Mouse (Mus musculus): ENCODE results near the gene Ptf1a. TPM values are rescaled to one million over a fixed set of nuclear protein-coding genes. Genes with fewer than 3 reads are reported as not detected.

Gene Ptf1a
- polyA plus RNA-seq, 1 experiment from 2014 or later = not detected

DNA sequence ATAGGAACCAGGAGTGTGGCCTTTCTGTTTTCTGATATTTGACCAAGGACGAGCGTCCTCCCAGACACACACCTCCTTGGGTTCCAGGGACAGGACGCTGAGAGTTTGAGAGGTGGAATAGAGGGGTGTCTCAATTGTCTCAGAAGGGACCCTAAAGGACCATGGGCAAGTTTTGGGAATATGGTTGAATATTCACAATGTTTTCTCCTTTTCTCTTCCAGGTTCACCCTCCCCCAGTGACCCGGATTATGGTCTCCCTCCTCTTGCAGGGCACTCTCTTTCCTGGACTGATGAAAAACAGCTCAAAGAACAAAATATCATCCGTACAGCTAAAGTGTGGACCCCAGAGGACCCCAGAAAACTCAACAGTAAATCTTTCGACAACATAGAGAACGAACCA is 1.3 kb downstream of the Ptf1a start:
- WGBS = 4% methylated on average over 7 of the region's 7 CpGs
- Histone ChIP-seq H3K9me3 (ENCODE audit: control insufficient read depth, low read depth, low read length) (no peaks in the 10 kb centered on the region), H3K27me3 (ENCODE audit: control insufficient read depth, insufficient read depth, low read length) (peaks cover 89% of the 10 kb centered on the region), H3K4me2 (replicated peaks; ENCODE audit: low read depth, low read length) (no peak overlapping the region), H3K4me1 (ENCODE audit: control insufficient read depth, insufficient read depth, low read length) (0 out of 2 replicates have a peak, but pooled peaks cover 10% of the 10 kb centered on the region), H3K27ac (ENCODE audit: low read length) (no peak overlapping the region), H3K36me3 (ENCODE audit: control insufficient read depth, insufficient read depth, low read length) (no peaks in the 10 kb centered on the region), H3K4me3 (ENCODE audit: low read depth, low read length) (peak overlapping the region; percentile 23; the same call in 1 of the 2 replicates), H3K9ac (replicated peaks; ENCODE audit: low read depth, low read length) (no peak overlapping the region)
- ATAC-seq (ENCODE audit: insufficient number of reproducible peaks, insufficient read depth, low FRiP score, low read depth) = no peak

- Histone ChIP-seq H3K36me3 (ENCODE audit: control insufficient read depth, insufficient read depth, low read length) (no peaks in the 10 kb centered on the region), H3K9ac (replicated peaks; ENCODE audit: low read depth, low read length) (no peak overlapping the region), H3K4me3 (ENCODE audit: low read depth, low read length) (no peak overlapping the region; the same call in 1 of the 2 replicates), H3K9me3 (ENCODE audit: control insufficient read depth, low read depth, low read length) (no peaks in the 10 kb centered on the region), H3K27ac (ENCODE audit: low read length) (no peak overlapping the region), H3K27me3 (ENCODE audit: control insufficient read depth, insufficient read depth, low read length) (peaks cover 94% of the 10 kb centered on the region), H3K4me2 (replicated peaks; ENCODE audit: low read depth, low read length) (peak overlapping the region; percentile 26; the same call in 1 of the 2 replicates), H3K4me1 (ENCODE audit: control insufficient read depth, insufficient read depth, low read length) (0 out of 2 replicates have a peak, but pooled peaks cover 10% of the 10 kb centered on the region)
- 0 out of 2 replicates have a peak, but pooled peaks have one; percentile 40 for ATAC-seq (ENCODE audit: insufficient number of reproducible peaks, insufficient read depth, low FRiP score, low read depth)
- WGBS = under 1% methylated on average over 31 of the region's 31 CpGs
Measured at GRCm38 (mm10) chr2:19448042-19448700, 2.7 kb downstream of the Ptf1a start.

GRCm38 (mm10) chr2:19449308-19449707 is 3.8 kb downstream of the Ptf1a start:
- Histone ChIP-seq H3K27ac (ENCODE audit: low read length) (no peak overlapping the region), H3K4me3 (ENCODE audit: low read depth, low read length) (no peak overlapping the region), H3K27me3 (ENCODE audit: control insufficient read depth, insufficient read depth, low read length) (peaks cover 97% of the 10 kb centered on the region), H3K9me3 (ENCODE audit: control insufficient read depth, low read depth, low read length) (no peaks in the 10 kb centered on the region), H3K4me1 (ENCODE audit: control insufficient read depth, insufficient read depth, low read length) (0 out of 2 replicates have a peak, but pooled peaks cover 10% of the 10 kb centered on the region), H3K9ac (replicated peaks; ENCODE audit: low read depth, low read length) (no peak overlapping the region), H3K36me3 (ENCODE audit: control insufficient read depth, insufficient read depth, low read length) (no peaks in the 10 kb centered on the region), H3K4me2 (replicated peaks; ENCODE audit: low read depth, low read length) (no peak overlapping the region)
- no peak for ATAC-seq (ENCODE audit: insufficient number of reproducible peaks, insufficient read depth, low FRiP score, low read depth)
- 23% methylated on average over 4 of the region's 4 CpGs for WGBS

DNA sequence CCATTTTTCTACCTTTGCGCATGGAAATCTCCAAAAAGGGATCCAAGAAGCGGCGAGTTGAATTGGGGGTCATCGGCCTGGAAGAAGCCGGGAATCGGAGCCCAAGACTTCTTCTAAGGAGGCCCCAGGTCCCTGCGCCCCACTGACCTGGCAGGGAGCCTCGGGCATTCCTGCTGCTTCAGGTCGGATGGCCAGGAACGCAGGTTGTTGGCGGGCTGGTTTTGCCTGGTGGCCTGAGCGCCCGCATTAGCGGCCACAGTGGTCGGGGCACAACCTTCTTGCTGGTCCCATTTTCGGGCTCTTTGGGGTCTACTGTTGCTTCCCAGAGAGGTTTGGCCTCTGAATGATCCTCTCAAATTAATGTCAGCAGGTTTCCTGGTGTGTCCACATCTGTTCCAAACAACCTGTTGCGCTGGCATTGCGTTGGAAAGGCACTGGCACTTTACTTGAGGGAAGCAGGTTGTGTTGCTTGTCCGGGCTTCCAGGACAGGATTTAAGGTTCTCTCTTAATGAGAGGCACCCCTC is 7.1 kb downstream of the Ptf1a start:
- H3K36me3 ChIP-seq (ENCODE audit: control insufficient read depth, insufficient read depth, low read length) = no peaks in the 10 kb centered on the region
- no peaks in the 10 kb centered on the region for H3K4me1 ChIP-seq (ENCODE audit: control insufficient read depth, insufficient read depth, low read length)
- no peaks in the 10 kb centered on the region for H3K9me3 ChIP-seq (ENCODE audit: control insufficient read depth, low read depth, low read length)
- H3K27ac ChIP-seq (ENCODE audit: low read length) = no peak overlapping the region
- H3K27me3 ChIP-seq (ENCODE audit: control insufficient read depth, insufficient read depth, low read length) = peaks cover 85% of the 10 kb centered on the region
- H3K4me3 ChIP-seq (ENCODE audit: low read depth, low read length) = no peak overlapping the region
- WGBS = under 1% methylated on average over 19 of the region's 19 CpGs
- ATAC-seq (ENCODE audit: insufficient number of reproducible peaks, insufficient read depth, low FRiP score, low read depth) = no peak
- H3K4me2 ChIP-seq (replicated peaks; ENCODE audit: low read depth, low read length) = no peak overlapping the region
- no peak overlapping the region for H3K9ac ChIP-seq (replicated peaks; ENCODE audit: low read depth, low read length)

- Histone ChIP-seq H3K27ac (ENCODE audit: low read length) (no peak overlapping the region), H3K9ac (replicated peaks; ENCODE audit: low read depth, low read length) (no peak overlapping the region), H3K9me3 (ENCODE audit: control insufficient read depth, low read depth, low read length) (no peaks in the 10 kb centered on the region), H3K4me1 (ENCODE audit: control insufficient read depth, insufficient read depth, low read length) (no peaks in the 10 kb centered on the region), H3K36me3 (ENCODE audit: control insufficient read depth, insufficient read depth, low read length) (no peaks in the 10 kb centered on the region), H3K27me3 (ENCODE audit: control insufficient read depth, insufficient read depth, low read length) (peaks cover 61% of the 10 kb centered on the region), H3K4me3 (ENCODE audit: low read depth, low read length) (no peak overlapping the region), H3K4me2 (replicated peaks; ENCODE audit: low read depth, low read length) (no peak overlapping the region)
- no peak for ATAC-seq (ENCODE audit: insufficient number of reproducible peaks, insufficient read depth, low FRiP score, low read depth)
- 7% methylated on average over 5 of the region's 5 CpGs for WGBS
Measured at GRCm38 (mm10) chr2:19455228-19455627, 9.8 kb downstream of the Ptf1a start.

GRCm38 (mm10) chr2:19455857-19456482 is 10.5 kb downstream of the Ptf1a start:
- Histone ChIP-seq H3K4me1 (ENCODE audit: control insufficient read depth, insufficient read depth, low read length) (no peaks in the 10 kb centered on the region), H3K36me3 (ENCODE audit: control insufficient read depth, insufficient read depth, low read length) (no peaks in the 10 kb centered on the region), H3K9me3 (ENCODE audit: control insufficient read depth, low read depth, low read length) (no peaks in the 10 kb centered on the region), H3K4me3 (ENCODE audit: low read depth, low read length) (no peak overlapping the region), H3K27ac (ENCODE audit: low read length) (no peak overlapping the region), H3K4me2 (replicated peaks; ENCODE audit: low read depth, low read length) (no peak overlapping the region), H3K27me3 (ENCODE audit: control insufficient read depth, insufficient read depth, low read length) (peaks cover 54% of the 10 kb centered on the region), H3K9ac (replicated peaks; ENCODE audit: low read depth, low read length) (no peak overlapping the region)
- 21% methylated on average over 10 of the region's 10 CpGs for WGBS
- ATAC-seq (ENCODE audit: insufficient number of reproducible peaks, insufficient read depth, low FRiP score, low read depth) = no peak

DNA sequence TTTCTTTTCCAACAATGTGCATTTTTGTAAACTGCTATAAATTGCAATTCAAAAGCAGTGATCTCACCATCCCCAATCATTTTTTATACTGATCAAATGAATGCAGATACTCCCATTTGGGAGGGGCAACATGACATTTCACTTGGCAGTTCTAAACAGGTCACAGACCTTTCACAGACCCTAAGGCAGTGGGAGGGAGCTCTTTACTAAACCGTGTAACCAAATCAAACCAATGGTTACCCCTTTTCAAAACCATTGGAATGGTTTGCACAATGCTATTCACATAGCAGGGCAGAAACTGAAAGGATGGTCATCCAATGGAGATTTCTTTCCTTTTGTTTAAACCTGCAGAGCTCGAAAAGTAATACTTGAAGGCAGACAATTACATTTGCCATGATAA is 13.3 kb downstream of the Ptf1a start:
- 47% methylated on average over 2 of the region's 2 CpGs for WGBS
- Histone ChIP-seq H3K36me3 (ENCODE audit: control insufficient read depth, insufficient read depth, low read length) (no peaks in the 10 kb centered on the region), H3K27ac (ENCODE audit: low read length) (no peak overlapping the region), H3K4me2 (replicated peaks; ENCODE audit: low read depth, low read length) (no peak overlapping the region), H3K4me1 (ENCODE audit: control insufficient read depth, insufficient read depth, low read length) (no peaks in the 10 kb centered on the region), H3K9ac (replicated peaks; ENCODE audit: low read depth, low read length) (no peak overlapping the region), H3K4me3 (ENCODE audit: low read depth, low read length) (no peak overlapping the region), H3K9me3 (ENCODE audit: control insufficient read depth, low read depth, low read length) (no peaks in the 10 kb centered on the region), H3K27me3 (ENCODE audit: control insufficient read depth, insufficient read depth, low read length) (peaks cover 26% of the 10 kb centered on the region)
- ATAC-seq (ENCODE audit: insufficient number of reproducible peaks, insufficient read depth, low FRiP score, low read depth) = no peak

DNA sequence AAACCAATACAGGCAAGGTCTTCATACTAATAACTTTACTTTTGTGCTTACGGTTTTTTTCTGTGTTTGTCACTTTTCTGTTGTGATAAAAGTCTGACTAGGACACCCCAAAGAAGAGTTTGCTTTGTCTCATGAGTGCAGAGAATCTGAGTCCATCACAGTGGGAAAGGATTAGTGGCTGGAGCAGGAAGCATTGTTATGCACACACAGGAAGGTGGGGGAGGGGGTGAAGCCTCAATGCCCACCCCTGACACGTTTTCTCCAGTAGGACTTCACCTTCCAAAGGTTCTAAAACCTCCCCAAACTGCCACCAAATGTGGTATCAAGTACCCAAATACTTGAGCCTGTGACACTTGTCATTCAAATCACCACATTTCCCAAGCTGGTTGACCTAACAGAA is 16.5 kb downstream of the Ptf1a start:
- H3K4me1 ChIP-seq (ENCODE audit: control insufficient read depth, insufficient read depth, low read length) = no peaks in the 10 kb centered on the region
- WGBS = 44% methylated on average over 2 of the region's 2 CpGs
- H3K9ac ChIP-seq (replicated peaks; ENCODE audit: low read depth, low read length) = no peak overlapping the region

More for the DNA sequence above, 16.5 kb downstream of the Ptf1a start:
- Histone ChIP-seq H3K4me2 (replicated peaks; ENCODE audit: low read depth, low read length) (no peak overlapping the region), H3K9me3 (ENCODE audit: control insufficient read depth, low read depth, low read length) (no peaks in the 10 kb centered on the region), H3K27ac (ENCODE audit: low read length) (no peak overlapping the region), H3K4me3 (ENCODE audit: low read depth, low read length) (no peak overlapping the region), H3K27me3 (ENCODE audit: control insufficient read depth, insufficient read depth, low read length) (0 out of 2 replicates have a peak, but pooled peaks cover 4% of the 10 kb centered on the region), H3K36me3 (ENCODE audit: control insufficient read depth, insufficient read depth, low read length) (no peaks in the 10 kb centered on the region)
- no peak for ATAC-seq (ENCODE audit: insufficient number of reproducible peaks, insufficient read depth, low FRiP score, low read depth)
